Mouse (Mus musculus): ENCODE results near the gene Cxcr4.

Gene Cxcr4

DNA sequence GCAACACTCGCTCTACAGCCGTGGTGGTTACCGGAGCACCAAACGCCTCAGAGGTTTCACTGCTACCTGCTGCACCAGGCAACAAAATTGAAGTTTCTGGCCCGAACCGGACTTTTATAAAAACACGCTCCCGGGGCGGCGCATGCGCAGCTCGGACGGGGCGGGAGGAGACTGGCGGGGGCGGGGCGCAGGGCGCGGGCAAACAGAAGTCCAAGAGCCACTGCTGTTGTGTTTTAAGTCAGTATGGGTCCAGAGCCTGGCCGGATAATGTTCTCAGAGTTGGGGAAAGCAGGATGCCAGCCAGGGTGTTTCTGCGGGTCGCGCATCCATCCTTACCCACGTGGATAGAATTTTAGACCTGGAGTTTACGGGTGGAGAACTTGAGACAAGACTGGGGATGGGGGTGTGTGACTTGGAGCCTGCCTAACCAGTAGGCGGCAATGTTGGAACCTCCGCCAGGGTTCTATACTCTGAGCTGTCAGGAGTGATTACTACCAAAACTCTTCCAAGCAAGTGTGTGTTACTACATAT lies at the start of gene Cxcr4:
Cxcr4 (minus strand) TSS at position 83 of the 531 bp plus-strand sequence.
- in situ Hi-C loops (cut with MboI, MseI): loop anchor here (5.0 kb wide), 1 partner anchor 240 kb away; no protein-coding TSS in a partner anchor

DNA sequence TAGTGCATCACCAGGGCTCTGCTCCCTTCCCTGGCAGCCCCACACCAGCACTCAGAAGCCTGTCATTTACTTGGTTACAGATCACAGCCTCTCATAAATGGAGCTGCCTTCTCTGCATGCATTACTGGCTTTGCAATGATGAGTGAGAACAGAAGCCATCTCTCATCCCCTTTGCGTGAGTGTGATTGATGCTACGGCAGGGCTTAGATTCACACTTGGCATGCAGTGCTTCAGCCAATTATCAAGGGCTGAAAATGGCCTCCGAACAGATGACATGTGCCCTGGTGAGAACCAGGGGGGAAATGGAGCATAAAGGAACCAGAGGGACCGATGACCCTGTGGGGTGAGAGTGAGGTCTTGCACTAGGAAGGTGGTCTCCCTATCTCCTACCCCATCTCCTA lies 47.6 kb upstream of the Cxcr4 start:
- in situ Hi-C loops (cut with MboI, MseI): no loop called here

DNA sequence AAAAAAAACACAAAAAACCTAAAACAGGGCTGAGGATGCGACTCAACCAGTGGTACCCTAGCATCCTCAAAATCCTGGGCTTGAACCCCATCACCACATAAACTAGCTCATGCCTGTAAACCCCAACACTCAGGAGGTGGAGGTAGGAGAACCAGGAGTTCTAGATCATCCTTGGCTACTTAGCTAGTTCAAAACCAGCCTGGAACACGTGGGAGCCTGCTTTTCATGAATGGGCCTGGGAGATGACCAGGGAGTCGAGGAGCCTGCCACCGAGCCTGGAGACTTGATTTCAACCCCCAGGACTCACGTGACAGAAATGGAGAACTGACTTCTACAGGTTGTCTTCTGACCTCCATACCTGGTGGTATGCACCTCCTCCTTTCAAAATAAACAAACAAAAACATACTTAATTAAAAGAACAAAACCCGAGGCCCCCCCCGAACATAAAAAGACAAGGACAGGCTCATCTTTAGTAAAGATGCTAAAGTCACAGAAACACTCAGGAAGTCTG lies 45.2 kb upstream of the Cxcr4 start:
- in situ Hi-C loops (cut with MboI, MseI): no loop called here

DNA sequence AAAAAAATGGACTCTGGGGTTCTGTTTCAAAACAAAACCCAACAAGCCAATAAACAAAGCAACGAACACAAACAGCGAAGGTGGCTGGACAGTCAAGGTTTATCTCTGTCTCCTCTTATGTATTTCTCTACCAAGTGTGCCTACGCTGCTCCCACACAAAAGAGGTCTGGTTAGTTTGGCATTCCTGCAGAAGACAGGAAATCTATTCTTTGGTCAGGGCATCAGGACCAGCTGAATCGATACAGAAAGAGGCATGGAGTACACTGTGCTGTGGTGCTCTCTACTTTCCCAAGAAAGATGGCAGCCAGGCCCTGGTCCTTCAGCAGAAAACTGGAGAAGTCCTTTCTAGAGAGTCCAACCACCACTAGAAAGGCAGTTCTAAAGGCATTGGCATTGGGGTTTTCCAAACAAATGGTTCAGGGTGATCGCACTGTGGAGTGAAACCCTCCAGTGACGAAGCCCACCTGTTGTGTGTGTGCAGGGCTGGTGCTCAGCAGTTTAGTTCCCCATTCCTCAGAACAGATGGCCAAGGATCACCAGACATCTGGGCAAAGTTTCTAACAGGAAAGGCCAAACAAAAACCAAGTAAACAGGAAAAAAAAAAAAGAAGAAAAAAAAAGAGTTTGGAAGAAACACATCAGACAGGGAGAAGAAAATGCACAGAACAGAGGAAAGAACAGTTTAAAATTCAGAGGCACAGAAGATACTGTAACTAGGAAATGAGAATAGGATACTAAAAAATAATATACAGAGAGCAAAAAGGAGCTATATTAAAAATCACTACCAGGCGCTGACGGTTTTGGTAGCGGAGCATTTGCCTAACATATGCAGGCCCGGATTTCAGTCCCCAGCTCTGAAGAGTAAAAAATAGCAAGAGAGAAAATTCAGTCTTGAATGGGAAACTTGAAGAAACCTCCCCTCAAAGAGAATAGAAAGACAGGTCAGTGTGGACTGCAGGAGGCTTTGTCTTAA lies 44.5 kb upstream of the Cxcr4 start:
- in situ Hi-C loops (cut with MboI, MseI): no loop called here

DNA sequence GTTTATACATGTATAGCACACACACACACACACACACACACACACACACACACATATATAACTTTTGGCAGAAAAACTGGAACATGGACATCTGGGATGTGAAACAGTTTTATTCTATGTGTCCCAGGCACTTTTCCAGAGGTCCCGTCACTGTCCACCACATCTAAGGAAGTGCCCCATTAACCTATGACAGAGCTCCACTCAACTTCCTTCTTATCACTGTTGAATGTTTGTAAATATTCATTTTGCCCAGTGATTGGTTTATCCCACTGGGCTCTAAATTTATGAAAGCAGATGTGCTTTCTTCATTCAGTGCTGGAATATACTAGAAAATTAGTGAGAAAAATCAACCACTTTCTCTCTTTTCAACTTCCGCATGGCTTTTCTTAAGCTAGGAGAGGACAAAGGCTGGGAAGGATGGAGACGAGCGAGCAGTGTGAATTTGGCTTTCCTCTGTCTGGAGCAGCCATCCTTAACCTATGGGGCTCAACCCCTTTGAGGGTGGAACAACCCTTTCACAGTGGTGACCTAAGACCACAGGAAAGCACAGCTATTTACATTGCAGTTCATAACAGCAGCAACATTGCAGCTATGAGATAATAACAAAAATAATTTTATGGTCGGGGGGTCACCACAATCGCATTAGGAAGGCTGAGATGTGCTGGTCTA lies 41.8 kb upstream of the Cxcr4 start:
- in situ Hi-C loops (cut with MboI, MseI): no loop called here

DNA sequence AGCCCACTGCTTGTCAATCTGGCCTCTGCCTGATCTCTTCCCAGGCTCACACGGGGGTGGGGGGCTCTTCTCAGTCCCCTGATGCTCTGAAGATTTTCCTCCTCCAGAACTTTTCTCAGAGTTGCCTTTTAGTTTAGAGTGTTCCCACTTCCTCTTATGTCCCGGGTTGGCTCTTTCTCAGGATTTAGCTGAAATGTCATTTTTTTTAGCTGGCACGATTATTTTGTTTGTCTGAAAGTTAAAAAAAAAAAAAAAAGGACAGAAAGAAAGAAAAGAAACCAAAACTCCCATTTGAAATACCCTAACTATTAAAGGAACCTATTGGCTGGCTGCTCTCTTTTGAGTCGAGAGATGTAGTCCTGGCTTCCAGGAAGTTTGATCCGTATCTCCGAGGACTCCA lies 40.4 kb upstream of the Cxcr4 start:
- in situ Hi-C loops (cut with MboI, MseI): no loop called here

DNA sequence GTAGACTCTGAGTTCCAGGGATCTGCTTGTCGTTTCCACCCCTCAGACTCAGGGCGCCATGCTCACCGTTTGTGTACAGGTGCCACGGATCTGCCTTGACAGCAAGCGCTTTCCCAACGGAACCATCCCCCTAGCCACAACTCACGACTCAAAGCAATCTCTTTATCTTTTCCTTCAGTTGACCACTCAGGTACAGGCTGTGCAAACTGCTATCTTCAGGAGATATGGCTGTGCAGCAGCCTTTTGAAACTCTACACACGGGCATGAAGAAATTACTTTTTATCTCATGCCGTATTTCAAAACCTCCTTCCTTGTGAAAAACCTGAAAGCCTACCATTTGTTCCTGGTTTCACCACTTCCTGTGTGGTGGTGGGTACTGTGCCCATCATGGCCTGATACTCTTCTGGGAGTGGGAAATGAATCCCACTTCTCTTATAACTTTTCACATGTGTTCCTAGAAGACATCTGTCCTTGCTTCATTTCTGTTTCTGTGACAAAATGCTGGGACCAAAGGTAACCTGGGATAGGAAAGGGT lies 34.1 kb upstream of the Cxcr4 start:
- in situ Hi-C loops (cut with MboI, MseI): no loop called here

DNA sequence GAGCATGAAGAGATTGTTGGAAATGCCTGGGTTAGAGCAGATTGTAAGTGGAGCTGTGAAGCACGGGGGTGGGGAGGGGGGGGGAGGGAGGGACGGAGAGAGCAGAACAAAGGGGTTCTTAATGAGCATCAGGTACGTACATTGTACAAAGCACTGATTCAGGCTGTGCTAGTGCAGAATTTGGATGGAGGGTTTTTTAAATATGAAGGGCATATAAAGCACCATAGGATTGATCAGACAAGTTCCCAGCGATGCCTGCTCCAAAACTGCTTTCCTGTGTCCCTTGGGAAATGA lies 31.4 kb upstream of the Cxcr4 start:
- in situ Hi-C loops (cut with MboI, MseI): no loop called here

DNA sequence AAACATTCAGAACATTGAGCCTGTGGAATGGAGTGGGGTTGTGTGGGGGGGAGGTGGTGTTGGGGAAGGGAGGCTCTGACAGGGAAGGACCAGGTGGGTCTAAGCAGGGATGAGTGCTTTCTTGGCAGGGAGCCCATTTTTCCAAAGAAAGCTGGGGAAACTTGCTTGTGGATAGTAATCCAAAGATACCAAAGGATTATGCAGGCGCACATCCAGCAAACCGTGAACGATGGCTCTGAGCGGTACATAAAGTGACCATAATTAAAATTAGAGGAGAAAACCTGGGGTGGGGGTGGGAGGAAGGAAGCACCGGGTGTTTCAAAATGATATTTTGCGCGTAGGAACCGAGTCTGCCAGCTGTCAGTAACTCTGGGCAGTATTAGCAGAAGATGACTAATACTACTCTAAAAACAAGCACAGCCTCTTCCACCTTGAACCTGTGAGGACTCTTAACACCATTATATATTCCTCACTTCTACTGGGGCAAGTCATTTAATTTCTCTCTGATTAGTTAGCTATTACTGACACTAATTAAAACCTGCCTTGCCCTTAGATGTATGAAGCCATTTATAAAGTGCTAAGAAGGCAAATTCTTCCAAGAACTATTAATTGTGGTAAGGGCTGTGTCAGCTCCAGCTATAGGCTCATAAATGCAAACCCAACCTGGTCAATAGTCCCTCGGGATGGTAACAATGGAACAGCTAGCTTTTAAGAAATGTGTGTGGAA lies 30.9 kb upstream of the Cxcr4 start:
- in situ Hi-C loops (cut with MboI, MseI): no loop called here

DNA sequence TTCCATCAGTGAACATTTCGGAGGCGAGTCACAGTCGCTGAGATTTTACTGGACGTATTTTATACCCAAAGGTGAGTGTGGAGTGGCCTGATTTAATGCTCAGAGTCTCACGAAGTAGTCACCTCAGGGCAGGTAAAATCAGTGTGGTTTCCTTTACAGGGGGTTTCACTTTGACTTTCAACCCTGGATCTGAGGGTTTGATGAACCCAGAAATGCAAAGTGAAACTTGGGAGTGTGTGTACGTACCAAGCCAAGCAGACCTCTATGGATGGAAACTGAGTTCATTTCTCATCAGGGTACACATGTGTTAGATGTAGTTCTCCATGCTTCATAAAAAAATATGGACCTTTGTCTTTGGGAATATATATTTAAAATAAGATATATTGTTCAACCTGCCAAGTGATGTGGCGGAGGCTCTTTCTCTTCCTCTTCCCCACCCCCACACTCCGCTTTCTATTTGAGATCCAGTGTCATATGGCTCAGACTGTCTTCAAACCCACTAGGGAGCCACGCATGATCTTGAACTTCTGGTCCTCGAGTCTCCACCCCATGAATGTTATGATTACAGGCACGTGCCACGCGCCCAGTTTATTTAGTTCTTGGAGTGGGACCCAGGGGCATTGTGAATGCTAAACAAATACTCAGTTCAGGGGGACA lies 25.7 kb upstream of the Cxcr4 start:
- in situ Hi-C loops (cut with MboI, MseI): no loop called here

DNA sequence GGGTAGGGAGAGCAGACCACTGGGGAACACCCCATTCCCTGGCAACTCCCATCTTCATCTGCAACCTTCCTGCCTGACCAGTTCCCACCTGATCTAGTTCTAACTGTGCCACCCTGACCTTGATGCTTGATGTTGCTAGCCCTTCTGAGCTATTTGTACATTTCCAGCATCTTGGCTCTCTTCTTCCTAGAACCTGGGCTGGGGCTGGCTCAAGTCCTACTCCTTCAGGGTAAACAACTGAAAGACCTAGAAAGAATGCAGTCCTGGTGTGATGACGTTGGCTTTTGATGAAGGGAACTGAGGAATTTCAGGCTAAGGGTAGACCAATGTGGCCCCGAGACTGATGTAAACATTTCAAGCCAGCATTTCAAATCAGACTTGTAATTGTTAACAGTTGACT lies 24.5 kb upstream of the Cxcr4 start:
- in situ Hi-C loops (cut with MboI, MseI): no loop called here

DNA sequence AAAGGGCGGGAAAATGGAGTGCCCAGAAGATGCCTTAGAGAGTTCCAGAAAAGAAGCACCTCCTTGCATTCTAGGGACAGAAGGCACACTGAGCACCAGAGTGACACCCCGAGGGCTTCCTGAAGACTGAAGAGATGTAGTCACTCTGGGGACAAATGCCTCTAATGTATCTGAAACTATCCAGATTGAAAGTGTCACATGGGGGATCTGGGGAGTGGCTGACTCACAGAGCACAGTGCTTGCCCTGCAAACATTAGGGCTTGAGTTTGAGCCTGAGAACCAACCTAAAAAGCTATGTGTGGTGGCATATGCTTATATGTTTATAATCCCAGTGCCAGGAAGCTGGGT lies 23.3 kb upstream of the Cxcr4 start:
- in situ Hi-C loops (cut with MboI, MseI): no loop called here

DNA sequence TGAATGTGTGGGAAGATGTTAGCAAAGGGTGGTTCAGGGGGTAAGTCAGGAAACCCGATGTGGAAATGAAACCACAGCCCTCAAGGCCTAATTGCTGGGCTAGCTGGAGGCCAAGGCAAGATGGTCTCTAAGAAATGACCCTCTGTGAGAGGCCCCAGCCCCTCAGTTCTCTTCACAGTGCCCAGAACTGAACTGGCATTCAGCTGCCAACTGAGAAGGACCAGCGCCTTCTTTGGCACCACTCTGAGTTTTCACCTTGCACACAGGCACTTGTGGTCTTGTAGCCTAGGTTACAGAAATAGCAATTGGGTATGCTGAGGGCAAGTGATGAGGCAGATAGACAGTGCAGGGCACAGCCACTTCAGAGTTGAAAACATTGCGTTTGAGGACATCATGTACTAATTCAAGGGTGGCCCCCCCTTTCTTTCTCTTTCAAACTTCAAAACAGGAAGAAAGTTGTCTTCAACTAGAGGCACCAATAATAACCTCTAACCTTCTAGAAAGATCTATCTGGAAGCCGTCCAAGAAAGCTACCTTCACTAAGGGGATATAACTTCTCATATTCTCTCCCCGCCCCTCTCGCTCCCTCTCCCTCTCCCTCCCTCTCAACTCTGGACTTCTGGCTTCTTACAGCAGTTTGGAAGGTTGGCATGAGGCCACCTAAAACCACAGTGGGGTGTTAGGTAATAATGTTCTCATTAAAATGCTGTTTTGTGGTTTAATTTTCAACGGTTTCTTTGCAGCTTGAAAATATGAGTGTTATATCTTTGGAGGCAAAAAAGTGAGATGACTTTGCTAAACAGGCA lies 22.8 kb upstream of the Cxcr4 start:
- in situ Hi-C loops (cut with MboI, MseI): no loop called here

DNA sequence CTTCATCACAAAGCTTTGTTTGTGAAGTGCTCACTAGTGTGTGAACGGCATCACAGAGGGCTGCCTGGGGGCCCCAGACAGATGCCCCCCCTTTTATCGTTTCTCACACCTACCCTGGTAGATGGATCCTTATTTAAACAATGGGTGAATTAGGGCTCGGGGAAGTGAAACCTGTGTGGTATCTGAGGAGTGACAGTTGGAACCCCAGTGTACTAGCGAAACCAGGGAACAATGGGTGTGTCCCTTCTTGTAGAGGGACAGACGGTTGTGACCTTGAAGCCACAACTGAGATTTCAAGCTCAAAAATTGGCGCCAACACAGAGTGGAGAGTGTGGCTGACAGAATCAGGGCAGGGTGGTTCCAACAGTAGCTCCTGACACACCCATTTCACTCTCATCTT lies 16.0 kb upstream of the Cxcr4 start:
- in situ Hi-C loops (cut with MboI, MseI): no loop called here

DNA sequence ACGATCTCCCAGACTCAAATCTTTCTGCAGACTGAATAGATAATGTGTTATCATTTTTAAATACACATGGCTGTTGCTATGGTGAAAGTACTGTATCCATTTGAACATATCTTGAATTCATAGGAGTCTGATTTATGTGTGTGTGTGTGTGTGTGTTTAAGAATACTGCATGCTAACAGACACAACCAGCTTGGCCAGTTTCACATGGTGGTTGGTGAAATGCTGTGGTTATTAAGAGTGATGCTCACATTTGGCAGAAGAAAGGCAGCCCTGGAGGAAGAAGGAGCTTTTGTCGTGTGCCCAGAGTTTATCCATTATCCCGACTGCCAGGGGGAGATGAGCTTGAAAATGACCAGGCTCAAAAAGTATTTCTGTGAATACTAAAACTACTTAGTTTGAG lies 15.3 kb upstream of the Cxcr4 start:
- in situ Hi-C loops (cut with MboI, MseI): no loop called here

DNA sequence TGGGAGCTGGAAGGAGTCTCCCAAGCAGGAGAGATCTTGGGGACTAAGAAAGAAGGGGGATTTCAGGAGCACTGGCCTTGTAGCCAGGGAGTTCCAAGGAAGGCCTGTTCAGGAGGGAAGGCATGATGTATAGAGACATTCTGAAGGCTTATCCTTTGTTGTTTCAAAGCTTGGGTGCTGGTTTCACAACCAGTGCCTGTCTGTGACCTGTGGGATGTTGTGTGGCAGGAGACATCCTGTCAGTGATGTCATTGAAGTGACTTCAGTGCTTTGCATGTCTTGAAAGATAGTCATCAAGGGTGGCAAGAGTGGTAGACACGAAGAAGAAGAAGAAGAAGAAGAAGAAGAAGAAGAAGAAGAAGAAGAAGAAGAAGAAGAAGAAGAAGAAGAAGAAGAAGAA lies 13.7 kb upstream of the Cxcr4 start:
- in situ Hi-C loops (cut with MboI, MseI): no loop called here

DNA sequence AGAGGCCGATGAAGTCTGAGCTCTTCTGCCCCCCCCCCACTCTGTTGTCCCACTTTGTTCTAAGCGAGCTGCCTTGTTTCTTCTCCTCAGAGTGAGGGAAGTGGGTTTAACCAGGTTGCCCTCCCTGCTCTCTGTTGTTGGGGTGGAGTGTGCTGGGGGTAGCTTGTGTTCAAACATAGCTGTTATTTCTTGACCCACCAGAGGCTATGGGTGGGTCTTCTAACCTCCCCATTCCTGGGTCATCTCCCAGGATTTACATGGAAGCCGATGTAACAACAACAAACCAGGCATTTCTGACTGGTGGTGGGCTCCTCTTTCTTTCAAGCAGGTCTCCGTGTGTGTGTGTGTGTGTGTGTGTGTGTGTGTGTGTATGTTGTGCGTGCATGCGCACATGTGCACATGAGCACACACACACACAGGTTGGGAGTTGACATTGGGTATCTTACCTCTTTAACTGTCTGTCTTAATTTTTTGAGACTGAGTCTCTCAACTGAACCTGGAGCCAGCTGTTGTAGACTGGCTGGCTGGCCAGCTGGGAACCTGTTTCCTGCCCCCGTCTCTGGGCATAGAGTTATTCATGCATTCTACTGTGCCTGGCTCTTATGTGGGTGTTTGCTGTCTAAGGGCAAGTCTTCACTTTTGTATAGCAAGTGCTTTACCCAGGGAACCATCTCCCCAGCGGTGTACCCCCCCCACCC lies 10.7 kb upstream of the Cxcr4 start:
- in situ Hi-C loops (cut with MboI, MseI): no loop called here

DNA sequence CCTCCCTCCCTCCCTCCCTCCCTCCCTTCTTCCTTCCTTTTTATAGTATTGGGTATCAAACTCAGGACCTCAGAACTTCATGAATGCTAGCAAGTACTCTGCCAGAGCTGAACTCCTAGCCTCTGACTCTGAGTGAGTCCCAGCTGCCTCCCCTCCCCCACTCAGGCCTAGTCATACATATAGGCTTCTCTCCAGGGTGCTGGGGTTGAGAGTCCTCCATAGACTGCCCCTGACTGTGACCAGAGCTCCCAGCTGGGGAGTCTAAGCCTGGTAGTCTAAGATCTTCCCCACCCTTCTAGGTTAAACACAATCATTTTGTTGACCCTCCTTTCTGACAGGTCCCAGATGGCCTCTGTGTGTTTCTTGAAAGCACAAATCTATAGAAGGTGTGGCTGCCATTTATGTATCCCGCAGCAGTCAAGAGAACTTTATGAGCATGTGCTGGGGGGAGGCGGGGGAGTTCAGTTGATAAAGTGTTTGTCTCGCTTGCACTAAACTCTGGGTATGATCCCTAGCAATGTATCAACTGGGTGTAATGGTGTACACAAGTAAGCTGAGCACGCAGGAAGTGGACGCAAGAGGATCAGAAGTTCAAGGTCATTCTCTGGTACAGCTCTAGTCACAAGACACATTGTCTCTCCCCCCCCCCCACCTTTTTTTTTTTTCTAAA lies 10.1 kb upstream of the Cxcr4 start:
- in situ Hi-C loops (cut with MboI, MseI): no loop called here

DNA sequence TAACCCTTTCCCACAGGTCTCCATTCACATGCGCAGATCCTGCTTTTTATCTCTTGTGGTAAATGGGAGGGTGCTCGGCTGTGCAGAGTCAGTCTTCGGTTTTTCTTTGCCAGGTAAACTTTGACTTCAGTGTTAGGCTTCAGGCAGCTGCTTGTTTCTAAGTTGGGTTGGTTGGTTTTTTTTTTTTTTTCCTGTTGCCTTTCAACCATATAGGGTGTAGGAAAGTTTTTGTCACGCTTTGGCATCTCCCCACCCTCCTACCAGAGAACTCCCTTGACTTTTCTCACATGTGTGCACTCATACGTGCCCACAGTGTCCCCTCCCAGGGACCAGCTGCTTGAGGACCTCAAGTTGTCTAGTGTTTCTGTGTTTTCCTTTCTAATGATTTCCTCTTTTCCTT lies 9.2 kb upstream of the Cxcr4 start:
- in situ Hi-C loops (cut with MboI, MseI): no loop called here
